Mouse (Mus musculus): Measurements from ENCODE around the gene Mall. TPM values are rescaled to one million over a fixed set of nuclear protein-coding genes. Genes with fewer than 3 reads are reported as not detected.
A peak's percentile ranks its signal among the peaks of the same experiment; 100 is the strongest.

Gene Mall
- polyA plus RNA-seq, 1 experiment from 2014 or later = 37.3 TPM

- peak overlapping the region; percentile 74 for H3K27ac ChIP-seq (replicated peaks)
- peaks cover 9% of the 10 kb centered on the region for H3K27me3 ChIP-seq
- H3K9ac ChIP-seq = 0 out of 2 replicates have a peak overlapping the region, but pooled peaks have one; percentile 6
- WGBS = 24% methylated on average over 15 of the region's 15 CpGs
- peak overlapping the region; percentile 33 for H3K4me3 ChIP-seq (replicated peaks)
- no peaks in the 10 kb centered on the region for H3K9me3 ChIP-seq (replicated peaks)
- peak overlapping the region; percentile 43 for H3K4me2 ChIP-seq (replicated peaks)
- peaks cover 15% of the 10 kb centered on the region; the same call in 1 of the 2 replicates for H3K4me1 ChIP-seq
- no peaks in the 10 kb centered on the region for H3K36me3 ChIP-seq
- no peak; the same call in 1 of the 2 replicates for ATAC-seq (ENCODE audit: insufficient number of reproducible peaks, low FRiP score, low TSS enrichment, low read depth)
Measured at GRCm38 (mm10) chr2:127728661-127729450, 876 bp downstream of the Mall start.

DNA sequence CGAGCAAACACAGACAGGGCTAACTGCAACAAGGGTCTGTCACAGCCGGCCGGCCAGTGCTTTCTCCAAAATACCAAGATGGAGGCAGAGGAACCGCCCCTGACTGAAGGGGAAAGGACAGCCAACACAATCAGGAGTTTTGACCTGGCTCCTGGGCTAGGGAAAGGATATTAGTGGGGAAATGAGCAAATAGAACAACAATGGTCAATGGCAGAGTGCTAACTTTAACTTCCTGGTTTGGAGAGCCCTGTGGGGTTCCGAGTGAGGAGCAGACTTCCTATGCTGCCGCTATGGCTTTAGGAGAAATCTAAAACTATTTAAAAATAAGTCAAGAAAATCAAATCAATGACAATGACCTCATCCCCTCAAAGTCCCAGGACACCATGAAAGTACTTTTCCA is 1.6 kb downstream of the Mall start:
- no peak for ATAC-seq (ENCODE audit: insufficient number of reproducible peaks, low FRiP score, low TSS enrichment, low read depth)
- H3K4me2 ChIP-seq (replicated peaks) = peak overlapping the region; percentile 43
- H3K36me3 ChIP-seq = no peaks in the 10 kb centered on the region
- peaks cover 15% of the 10 kb centered on the region; the same call in 1 of the 2 replicates for H3K4me1 ChIP-seq
- no peak overlapping the region for H3K4me3 ChIP-seq (replicated peaks)
- peak overlapping the region; percentile 74 for H3K27ac ChIP-seq (replicated peaks)
- H3K27me3 ChIP-seq = peaks cover 9% of the 10 kb centered on the region
- no peak overlapping the region for H3K9ac ChIP-seq
- H3K9me3 ChIP-seq (replicated peaks) = no peaks in the 10 kb centered on the region
- 73% methylated on average over 6 of the region's 6 CpGs for WGBS

DNA sequence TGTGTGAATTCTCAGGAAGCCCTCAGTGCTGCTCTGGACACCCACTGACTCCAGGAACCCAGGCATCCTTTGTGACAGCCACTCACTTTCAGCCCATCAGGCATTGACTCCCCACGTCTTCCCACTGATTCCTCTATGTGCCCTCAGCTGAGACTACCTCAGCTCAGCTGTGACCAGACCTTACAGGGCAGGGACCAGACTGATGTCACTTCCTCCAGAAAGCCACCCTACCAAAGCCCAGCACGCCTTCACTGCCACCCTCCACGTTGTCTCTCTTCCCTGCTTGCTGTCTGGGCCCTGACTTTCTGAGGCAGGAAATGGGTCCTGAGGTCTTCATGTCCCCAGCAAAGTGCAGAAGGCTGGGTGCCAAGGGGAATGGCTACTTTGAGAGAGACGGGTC is 6.5 kb downstream of the Mall start:
- Histone ChIP-seq H3K4me3 (replicated peaks) (no peak overlapping the region), H3K27ac (replicated peaks) (peak overlapping the region; percentile 80), H3K4me2 (replicated peaks) (no peak overlapping the region), H3K27me3 (no peaks in the 10 kb centered on the region), H3K36me3 (no peaks in the 10 kb centered on the region), H3K9me3 (replicated peaks) (no peaks in the 10 kb centered on the region), H3K9ac (no peak overlapping the region), H3K4me1 (peaks cover 19% of the 10 kb centered on the region)
- no peak for ATAC-seq (ENCODE audit: insufficient number of reproducible peaks, low FRiP score, low TSS enrichment, low read depth)
- 65% methylated on average over 4 of the region's 4 CpGs for WGBS

- H3K4me2 ChIP-seq (replicated peaks) = no peak overlapping the region
- peak; percentile 48; the same call in 1 of the 2 replicates for ATAC-seq (ENCODE audit: insufficient number of reproducible peaks, low FRiP score, low TSS enrichment, low read depth)
- 40% methylated on average over 7 of the region's 7 CpGs for WGBS
- no peak overlapping the region for H3K9ac ChIP-seq
- H3K4me3 ChIP-seq (replicated peaks) = no peak overlapping the region
- peaks cover 19% of the 10 kb centered on the region for H3K4me1 ChIP-seq
- H3K9me3 ChIP-seq (replicated peaks) = no peaks in the 10 kb centered on the region
- no peaks in the 10 kb centered on the region for H3K27me3 ChIP-seq
- peak overlapping the region; percentile 80 for H3K27ac ChIP-seq (replicated peaks)
- H3K36me3 ChIP-seq = no peaks in the 10 kb centered on the region
Measured at GRCm38 (mm10) chr2:127722176-127722892, 7.4 kb downstream of the Mall start.

DNA sequence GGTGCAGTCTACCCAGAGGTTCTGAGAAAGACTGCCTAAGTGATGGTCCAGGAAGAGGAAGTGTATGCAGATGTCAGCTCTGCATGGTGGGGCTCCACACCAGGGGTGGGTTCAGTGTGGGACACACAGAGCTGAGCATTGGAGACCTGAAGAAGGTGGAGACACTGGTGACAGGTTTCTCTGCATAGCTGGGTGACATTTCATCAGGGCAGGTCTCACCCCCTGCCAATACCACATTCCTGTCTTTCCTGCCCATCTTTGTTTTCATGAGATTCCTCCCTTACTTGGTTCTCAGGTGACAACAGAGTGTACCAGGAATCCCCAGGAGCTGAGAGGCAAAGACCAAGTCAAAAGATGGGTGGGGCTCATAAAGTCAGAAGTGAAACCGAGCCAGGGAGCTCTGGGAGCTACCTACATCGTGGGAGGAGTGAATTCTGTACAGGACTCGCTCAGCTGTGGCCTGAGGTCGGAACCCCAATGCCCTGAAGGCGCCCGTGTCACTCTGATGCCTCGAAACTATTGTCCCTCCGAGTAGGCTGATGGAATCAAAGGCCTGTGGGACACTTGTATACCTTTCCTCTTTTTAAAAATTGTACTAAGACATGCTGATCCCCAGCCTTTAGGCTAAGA is 10.8 kb downstream of the Mall start:
- 54% methylated on average over 8 of the region's 8 CpGs for WGBS
- Histone ChIP-seq H3K27me3 (no peaks in the 10 kb centered on the region), H3K4me1 (peaks cover 24% of the 10 kb centered on the region), H3K9me3 (replicated peaks) (no peaks in the 10 kb centered on the region), H3K36me3 (no peaks in the 10 kb centered on the region), H3K27ac (replicated peaks) (peak overlapping the region; percentile 79), H3K9ac (no peak overlapping the region), H3K4me2 (replicated peaks) (no peak overlapping the region), H3K4me3 (replicated peaks) (no peak overlapping the region)
- ATAC-seq (ENCODE audit: insufficient number of reproducible peaks, low FRiP score, low TSS enrichment, low read depth) = 0 out of 2 replicates have a peak, but pooled peaks have one; percentile 24

- Histone ChIP-seq H3K27me3 (no peaks in the 10 kb centered on the region), H3K36me3 (no peaks in the 10 kb centered on the region), H3K4me2 (replicated peaks) (no peak overlapping the region), H3K9ac (no peak overlapping the region), H3K9me3 (replicated peaks) (no peaks in the 10 kb centered on the region), H3K27ac (replicated peaks) (no peak overlapping the region), H3K4me1 (peaks cover 6% of the 10 kb centered on the region; the same call in 1 of the 2 replicates), H3K4me3 (replicated peaks) (no peak overlapping the region)
- ATAC-seq (ENCODE audit: insufficient number of reproducible peaks, low FRiP score, low TSS enrichment, low read depth) = no peak
- 39% methylated on average over 3 of the region's 3 CpGs for WGBS
Measured at GRCm38 (mm10) chr2:127714726-127715125, 15.0 kb downstream of the Mall start.

- Histone ChIP-seq H3K4me2 (replicated peaks) (no peak overlapping the region), H3K36me3 (no peaks in the 10 kb centered on the region), H3K27me3 (no peaks in the 10 kb centered on the region), H3K9me3 (replicated peaks) (no peaks in the 10 kb centered on the region), H3K27ac (replicated peaks) (no peak overlapping the region), H3K9ac (no peak overlapping the region), H3K4me3 (replicated peaks) (no peak overlapping the region), H3K4me1 (no peaks in the 10 kb centered on the region)
- whole genome bisulfite sequencing = 76% methylated on average over 3 of the region's 3 CpGs
- no peak for ATAC-seq (ENCODE audit: insufficient number of reproducible peaks, low FRiP score, low TSS enrichment, low read depth)
Measured at GRCm38 (mm10) chr2:127708792-127709191, 20.9 kb downstream of the Mall start.

DNA sequence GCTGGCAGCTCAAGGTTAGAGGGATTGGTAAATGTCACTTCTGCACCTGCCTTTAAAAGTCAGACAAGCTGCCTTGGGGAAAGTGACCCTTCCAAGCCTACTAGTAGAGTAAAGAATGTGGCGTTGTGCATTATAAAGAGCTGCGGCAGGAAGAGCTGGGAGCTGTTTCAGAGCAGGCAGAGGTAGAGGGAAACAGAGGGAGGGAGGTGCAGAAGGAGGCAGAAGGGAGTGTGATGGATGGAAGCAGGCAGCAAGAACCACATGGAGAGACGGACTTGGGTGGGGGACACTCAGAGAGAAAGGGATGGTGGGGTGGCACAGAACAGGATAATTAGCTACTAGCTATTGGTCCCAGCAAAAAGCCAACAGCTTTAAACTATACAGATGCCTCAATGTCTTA is 21.7 kb downstream of the Mall start:
- H3K9me3 ChIP-seq (replicated peaks) = no peaks in the 10 kb centered on the region
- H3K9ac ChIP-seq = no peak overlapping the region
- no peaks in the 10 kb centered on the region for H3K36me3 ChIP-seq
- no peak for ATAC-seq (ENCODE audit: insufficient number of reproducible peaks, low FRiP score, low TSS enrichment, low read depth)
- no peak overlapping the region for H3K4me2 ChIP-seq (replicated peaks)
- H3K4me1 ChIP-seq = no peaks in the 10 kb centered on the region
- H3K4me3 ChIP-seq (replicated peaks) = no peak overlapping the region
- WGBS = 33% methylated on average over 3 of the region's 3 CpGs
- H3K27ac ChIP-seq (replicated peaks) = no peak overlapping the region
- no peaks in the 10 kb centered on the region for H3K27me3 ChIP-seq

DNA sequence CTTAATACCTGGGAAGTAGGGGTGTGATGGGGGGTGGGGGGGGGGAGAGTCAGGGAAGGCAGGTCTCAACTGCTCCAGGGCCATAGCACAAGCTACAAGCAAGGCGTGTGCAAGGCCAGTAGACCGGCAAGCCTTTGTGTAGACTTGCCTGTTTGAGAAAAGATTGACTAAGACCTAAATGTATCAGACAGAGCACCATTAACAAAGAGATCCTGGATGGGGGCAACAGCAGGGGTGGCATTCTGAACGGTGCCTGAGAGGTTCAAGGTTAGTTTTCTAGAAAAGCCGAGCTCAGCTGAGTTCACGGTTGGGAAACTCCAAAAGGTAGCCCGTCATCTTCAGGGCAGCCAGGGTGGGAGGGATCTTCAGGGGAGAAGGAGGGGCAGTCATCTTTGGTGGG is 24.5 kb downstream of the Mall start:
- Histone ChIP-seq H3K9ac (no peak overlapping the region), H3K27me3 (no peaks in the 10 kb centered on the region; the same call in 1 of the 2 replicates), H3K4me1 (no peaks in the 10 kb centered on the region), H3K9me3 (replicated peaks) (no peaks in the 10 kb centered on the region), H3K36me3 (no peaks in the 10 kb centered on the region), H3K27ac (replicated peaks) (no peak overlapping the region), H3K4me3 (replicated peaks) (no peak overlapping the region), H3K4me2 (replicated peaks) (no peak overlapping the region)
- WGBS = 79% methylated on average over 6 of the region's 6 CpGs
- ATAC-seq (ENCODE audit: insufficient number of reproducible peaks, low FRiP score, low TSS enrichment, low read depth) = no peak

DNA sequence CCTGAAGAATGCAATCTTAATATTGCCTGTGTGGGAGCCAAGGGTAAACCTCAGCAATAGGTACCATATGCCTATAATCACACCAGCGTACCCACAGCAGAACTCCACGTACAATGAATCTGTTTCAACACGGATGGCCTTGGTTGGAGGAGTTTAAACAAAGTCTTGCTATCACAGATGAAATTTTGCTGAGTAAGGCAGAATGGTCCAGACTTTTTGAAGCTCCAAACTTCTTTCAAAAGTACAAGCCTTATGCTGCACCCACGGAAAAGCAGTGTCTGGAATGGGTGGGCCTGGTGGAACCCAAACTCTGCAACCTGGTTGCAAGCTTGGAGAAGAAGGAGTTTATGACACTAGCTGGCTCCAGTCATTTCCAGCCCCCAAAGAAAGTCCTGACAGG is 40.5 kb downstream of the Mall start:
- WGBS = 51% methylated on average over 4 of the region's 4 CpGs
- no peaks in the 10 kb centered on the region for H3K36me3 ChIP-seq
- no peaks in the 10 kb centered on the region for H3K9me3 ChIP-seq (replicated peaks)
- no peak for ATAC-seq (ENCODE audit: insufficient number of reproducible peaks, low FRiP score, low TSS enrichment, low read depth)
- H3K9ac ChIP-seq = no peak overlapping the region
- no peak overlapping the region for H3K4me3 ChIP-seq (replicated peaks)
- H3K27ac ChIP-seq (replicated peaks) = no peak overlapping the region
- H3K4me2 ChIP-seq (replicated peaks) = no peak overlapping the region
- no peaks in the 10 kb centered on the region for H3K4me1 ChIP-seq
- no peaks in the 10 kb centered on the region for H3K27me3 ChIP-seq

DNA sequence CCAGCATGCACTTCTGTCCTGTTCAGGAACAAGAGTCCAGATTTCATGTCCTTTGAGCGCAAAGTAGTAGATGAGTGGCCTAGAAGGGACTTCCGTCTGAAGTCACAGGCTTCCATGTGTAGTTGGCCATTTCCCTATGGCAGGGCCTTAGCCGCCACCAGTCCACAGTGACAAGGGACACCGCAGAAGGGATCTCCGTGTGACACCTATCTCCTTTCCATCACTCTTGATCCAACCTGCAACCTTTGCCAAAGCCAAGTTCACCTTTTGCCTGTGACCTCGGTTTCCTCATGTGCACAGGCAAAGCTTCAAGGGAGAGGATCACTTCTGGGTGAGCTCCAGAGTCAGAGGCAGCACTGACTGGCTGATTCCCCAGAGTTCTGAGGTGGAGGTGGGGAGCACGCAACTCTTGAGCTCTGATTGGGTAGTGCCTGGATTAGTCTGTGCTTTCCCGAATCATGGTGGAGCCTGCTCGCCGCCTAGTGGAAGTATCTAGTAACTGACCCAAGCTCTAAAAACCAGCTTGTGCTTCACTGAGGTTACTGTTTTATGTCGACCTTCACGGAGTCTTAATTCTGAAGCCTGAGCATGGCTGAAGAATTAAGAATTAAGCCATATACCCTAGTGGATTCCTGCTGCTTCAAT is 45.9 kb downstream of the Mall start:
- Histone ChIP-seq H3K27me3 (no peaks in the 10 kb centered on the region), H3K4me1 (no peaks in the 10 kb centered on the region), H3K4me3 (replicated peaks) (no peak overlapping the region), H3K9ac (no peak overlapping the region), H3K9me3 (replicated peaks) (no peaks in the 10 kb centered on the region), H3K27ac (replicated peaks) (no peak overlapping the region), H3K36me3 (no peaks in the 10 kb centered on the region), H3K4me2 (replicated peaks) (no peak overlapping the region)
- WGBS = 39% methylated on average over 12 of the region's 12 CpGs
- 0 out of 2 replicates have a peak, but pooled peaks have one; percentile 57 for ATAC-seq (ENCODE audit: insufficient number of reproducible peaks, low FRiP score, low TSS enrichment, low read depth)
